Mouse (Mus musculus) adrenal gland, adult (tissue): ENCODE measurements at regions not wholly inside any gene's neighbourhood (a gene's known extent, or its start where the extent isn't known, plus 50 kb on each side); places are given as distances from the start of the nearest gene placed in this dataset.
"Not testable (repeated sequence)": the region's sequence is repeated elsewhere in the genome, so short reads cannot be mapped to it uniquely, and the experiment has no call there.

Experiments used
- DNase-seq, 2 experiments: peaks; one replicate each; pipeline ENCODE4 v3.0.0; 2022 to 2023; ENCODE audit warnings: low spot score in 1 of 2; ENCODE audit not compliant: inconsistent age in 2 of 2

- no peak for DNase-seq
Observed at GRCm38 (mm10) chr11:20390622-20391021, 58.1 kb upstream of the Slc1a4 start.

- not testable (repeated sequence) for DNase-seq
Observed at GRCm38 (mm10) chr11:20393302-20393701, 60.8 kb upstream of the Slc1a4 start.

GRCm38 (mm10) chr11:20393807-20394206, 61.3 kb upstream of the Slc1a4 start:
- DNase-seq: not testable (repeated sequence)

- no peak for DNase-seq
Observed at GRCm38 (mm10) chr11:20395848-20396203, 63.3 kb upstream of the Slc1a4 start.

- no peak for DNase-seq
Observed at GRCm38 (mm10) chr11:20396204-20396848, 63.8 kb upstream of the Slc1a4 start.

GRCm38 (mm10) chr11:20396884-20397283, 64.4 kb upstream of the Slc1a4 start:
- no peak for DNase-seq

GRCm38 (mm10) chr11:20400302-20401234, 68.1 kb upstream of the Slc1a4 start:
- DNase-seq: peak; percentile 81 to 94

GRCm38 (mm10) chr11:20403456-20403855, 70.9 kb upstream of the Slc1a4 start:
- DNase-seq: no peak

- DNase-seq: no peak
Observed at GRCm38 (mm10) chr11:20404476-20404875, 72.0 kb upstream of the Slc1a4 start.

GRCm38 (mm10) chr11:20418141-20418540, 85.6 kb upstream of the Slc1a4 start:
- DNase-seq: no peak

- no peak for DNase-seq
Observed at GRCm38 (mm10) chr11:20420876-20421275, 88.4 kb upstream of the Slc1a4 start.

- DNase-seq: no peak
Observed at GRCm38 (mm10) chr11:20436057-20436456, 103.5 kb upstream of the Slc1a4 start.

GRCm38 (mm10) chr11:20442476-20442875, 100.6 kb upstream of the Sertad2 start:
- DNase-seq: no peak

GRCm38 (mm10) chr11:20445061-20445902, 97.8 kb upstream of the Sertad2 start:
- no peak for DNase-seq

GRCm38 (mm10) chr11:20445903-20446264, 97.2 kb upstream of the Sertad2 start:
- peak; percentile 51 to 80 for DNase-seq

- DNase-seq: no peak
Observed at GRCm38 (mm10) chr11:20452901-20453300, 90.2 kb upstream of the Sertad2 start.

GRCm38 (mm10) chr11:20453786-20454185, 89.3 kb upstream of the Sertad2 start:
- DNase-seq: no peak

GRCm38 (mm10) chr11:20455085-20455864, 87.8 kb upstream of the Sertad2 start:
- peak; percentile 84 to 95 for DNase-seq

GRCm38 (mm10) chr11:20455865-20456648, 87.0 kb upstream of the Sertad2 start:
- DNase-seq: peak in 1 of 2 experiments; percentile 59

- no peak for DNase-seq
Observed at GRCm38 (mm10) chr11:20459140-20459539, 83.9 kb upstream of the Sertad2 start.
